Mouse (Mus musculus) 3T3-L1 (cell line): ENCODE results near the gene Zfp488.

Experiments
- DNase-seq: peaks from one replicate; pipeline ENCODE4 v3.0.0-alpha.2; 2015; ENCODE audit warnings: low read depth, low spot score

Gene Zfp488

GRCm38 (mm10) chr14:33952233-33952981 lies 26.2 kb downstream of the Zfp488 start:
- no peak for DNase-seq

DNA sequence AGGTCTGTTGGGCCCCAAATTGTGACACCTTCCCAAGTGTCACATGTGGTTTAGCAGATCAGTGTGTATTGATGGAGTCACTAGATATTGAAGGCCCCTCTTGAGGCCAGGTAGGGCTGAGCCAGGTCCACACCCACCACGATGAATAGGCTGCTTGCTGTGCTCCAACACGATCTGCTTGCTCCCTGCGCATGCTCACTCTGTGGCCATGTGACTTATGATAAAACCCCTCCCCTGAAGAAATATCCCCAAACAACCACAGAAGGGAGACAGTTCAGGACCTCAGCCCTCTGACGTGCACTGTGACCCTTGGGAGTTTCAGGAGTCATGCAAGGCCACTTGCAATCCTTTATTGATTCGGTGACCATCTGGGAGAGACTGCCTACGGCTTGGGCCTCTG lies 32.4 kb downstream of the Zfp488 start:
- DNase-seq: no peak

- DNase-seq: no peak
These were observed 36.3 kb downstream of the Zfp488 start for GRCm38 (mm10) chr14:33942222-33942621.

DNA sequence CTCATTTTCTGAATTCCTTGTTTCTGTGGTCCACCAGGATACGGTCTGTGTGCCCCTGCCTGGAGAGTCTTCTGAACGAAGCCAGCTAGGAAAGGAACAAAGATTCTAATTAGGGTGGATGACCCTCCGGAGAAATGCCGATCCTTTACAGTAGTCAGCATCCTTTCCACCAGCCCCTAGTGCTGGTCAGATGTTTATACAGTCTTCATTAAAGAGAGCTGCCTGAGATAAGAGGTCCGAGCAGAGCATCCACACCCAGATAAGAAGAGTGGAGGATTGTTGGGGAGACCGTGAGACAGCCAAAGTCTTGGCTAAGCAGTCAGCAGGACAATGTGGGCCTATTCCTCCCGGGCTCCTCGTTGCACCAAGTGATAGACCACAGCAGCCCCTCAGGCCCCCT lies 37.8 kb downstream of the Zfp488 start, which contains the start of gene Gdf2:
TSS of gene Gdf2 (plus strand) at position 301 of the 400 bp plus-strand sequence.
- no peak for DNase-seq

- DNase-seq: no peak
These were observed 39.4 kb downstream of the Zfp488 start for GRCm38 (mm10) chr14:33939117-33939516.

GRCm38 (mm10) chr14:33933778-33934317 lies 44.7 kb downstream of the Zfp488 start:
- peak; percentile 49 for DNase-seq

DNA sequence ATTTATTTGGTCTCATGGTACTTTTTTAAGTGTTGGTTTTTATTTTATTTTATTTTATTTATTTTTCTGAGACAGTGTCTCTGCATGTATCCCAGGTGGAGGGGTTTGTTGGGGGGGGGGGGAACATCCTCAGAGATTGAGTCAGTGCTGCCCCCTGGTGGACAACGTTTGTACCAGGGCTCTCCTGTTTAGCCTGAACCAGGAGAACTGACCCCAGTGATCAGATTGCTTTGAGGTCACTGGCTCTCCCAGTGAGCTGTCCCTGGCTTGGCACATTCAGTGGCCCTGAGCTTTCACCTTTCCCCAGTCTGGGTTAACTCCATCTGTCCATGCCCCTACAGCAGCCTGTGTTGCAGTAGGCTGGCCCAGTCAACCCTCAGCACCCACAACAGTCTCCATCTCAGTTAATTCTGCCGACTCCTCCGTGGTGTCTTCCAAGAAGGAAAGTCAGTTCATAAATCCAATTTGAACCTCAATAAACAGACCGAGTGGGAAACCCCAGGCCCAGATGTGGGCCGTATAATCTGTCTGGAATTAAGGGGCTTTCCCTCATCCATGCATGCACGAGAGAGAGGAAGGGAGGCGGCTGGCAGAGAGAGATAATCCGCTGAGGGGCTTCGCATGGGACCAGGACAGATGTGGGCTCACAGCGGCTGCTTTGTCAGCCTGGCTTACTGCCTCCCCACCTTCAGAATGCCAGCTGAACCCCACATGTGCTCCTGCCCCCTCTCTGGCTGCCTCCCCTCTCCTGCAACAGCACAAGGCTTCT lies 45.4 kb downstream of the Zfp488 start:
- DNase-seq: peak; percentile 40

DNA sequence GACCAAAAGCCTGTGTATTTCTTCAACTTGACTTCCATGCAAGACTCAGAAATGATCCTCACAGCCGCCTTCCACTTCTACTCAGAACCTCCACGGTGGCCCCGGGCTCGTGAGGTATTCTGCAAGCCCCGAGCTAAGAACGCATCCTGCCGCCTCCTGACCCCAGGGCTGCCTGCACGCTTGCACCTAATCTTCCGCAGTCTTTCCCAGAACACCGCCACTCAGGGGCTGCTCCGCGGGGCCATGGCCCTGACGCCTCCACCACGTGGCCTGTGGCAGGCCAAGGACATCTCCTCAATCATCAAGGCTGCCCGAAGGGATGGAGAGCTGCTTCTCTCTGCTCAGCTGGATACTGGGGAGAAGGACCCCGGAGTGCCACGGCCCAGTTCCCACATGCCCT lies 46.7 kb downstream of the Zfp488 start:
- no peak for DNase-seq

- no peak for DNase-seq
These were observed 55.1 kb downstream of the Zfp488 start, which contains the start of gene Gdf10 for GRCm38 (mm10) chr14:33923168-33924070. Gene Gdf10 (plus strand): TSS chr14:33923587.

DNA sequence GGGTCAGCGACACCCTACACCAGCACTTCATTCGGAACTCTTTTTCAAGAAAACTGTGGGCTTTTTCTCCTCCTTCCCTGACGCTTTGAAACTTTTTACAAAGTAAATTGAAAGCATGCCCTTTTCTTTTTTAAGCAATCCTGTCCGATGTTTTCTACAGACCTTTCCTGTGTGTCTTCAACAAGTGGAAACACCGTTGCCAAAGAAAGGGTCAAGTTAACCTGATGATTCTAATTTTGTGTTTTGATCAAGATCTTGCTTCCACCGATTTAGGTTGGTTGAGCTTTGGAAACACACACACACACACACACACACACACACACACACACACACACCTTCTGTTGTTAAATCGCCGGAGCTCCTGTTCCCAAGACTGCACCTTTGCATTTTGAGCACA lies 55.8 kb downstream of the Zfp488 start:
- no peak for DNase-seq

GRCm38 (mm10) chr14:33920727-33921559 lies 57.6 kb downstream of the Zfp488 start:
- DNase-seq: no peak
